Mouse (Mus musculus): ENCODE measurements around the gene Ngef. TPM values are rescaled to one million over a fixed set of nuclear protein-coding genes. Genes with fewer than 3 reads are reported as not detected.

The Ngef gene
- total and polyA plus RNA-seq, 3 experiments: 0.16 TPM; not detected in 2

GRCm38 (mm10) chr1:87527191-87527590 is 46.5 kb downstream of the Ngef start:
- peaks cover 33% of the 10 kb centered on the region for H3K27me3 ChIP-seq (ENCODE audit: insufficient read depth, low read length)
- no peak overlapping the region for H3K4me3 ChIP-seq (ENCODE audit: low read depth, low read length)
- H3K9me3 ChIP-seq (replicated peaks): no peaks in the 10 kb centered on the region
- no peak for TF ChIP-seq GATA1 (IDR thresholded peaks at IDR 0.05; ENCODE audit: borderline replicate concordance, low read length)
- TF ChIP-seq POLR2AphosphoS5 (IDR thresholded peaks at IDR 0.05; ENCODE audit: insufficient replicate concordance, low read depth, low read length): no peak
- no peak for TF ChIP-seq TAL1 (conservative IDR thresholded peaks at IDR 0.05; ENCODE audit: low read depth, low read length)
- TF ChIP-seq GATA2 (IDR thresholded peaks at IDR 0.05; ENCODE audit: borderline replicate concordance, low read depth, low read length): no peak
- no peak for ATAC-seq (ENCODE audit: extremely low read depth, insufficient number of reproducible peaks, low FRiP score, poor library complexity, severe bottlenecking)
- DNase-seq (ENCODE audit: low spot score): no peak
- H3K36me3 ChIP-seq (replicated peaks): no peaks in the 10 kb centered on the region
- H3K4me1 ChIP-seq (ENCODE audit: insufficient read depth, low read depth, low read length): no peaks in the 10 kb centered on the region

GRCm38 (mm10) chr1:87525041-87525440 is 48.6 kb downstream of the Ngef start:
- Histone ChIP-seq H3K4me3 (ENCODE audit: low read depth, low read length) (no peak overlapping the region), H3K9me3 (replicated peaks) (no peaks in the 10 kb centered on the region), H3K36me3 (replicated peaks) (no peaks in the 10 kb centered on the region), H3K27me3 (ENCODE audit: insufficient read depth, low read length) (peaks cover 32% of the 10 kb centered on the region), H3K4me1 (ENCODE audit: insufficient read depth, low read depth, low read length) (no peaks in the 10 kb centered on the region)
- TF ChIP-seq GATA2 (IDR thresholded peaks at IDR 0.05; ENCODE audit: borderline replicate concordance, low read depth, low read length) (no peak), TAL1 (conservative IDR thresholded peaks at IDR 0.05; ENCODE audit: low read depth, low read length) (no peak), CTCF (IDR thresholded peaks at IDR 0.05; ENCODE audit: low read depth, low read length) (no peak)
- ATAC-seq (ENCODE audit: extremely low read depth, insufficient number of reproducible peaks, low FRiP score, poor library complexity, severe bottlenecking): no peak
- DNase-seq (ENCODE audit: low spot score): no peak

GRCm38 (mm10) chr1:87521523-87521922 is 52.1 kb downstream of the Ngef start:
- DNase-seq (ENCODE audit: low spot score): no peak
- ATAC-seq (ENCODE audit: extremely low read depth, insufficient number of reproducible peaks, low FRiP score, poor library complexity, severe bottlenecking): no peak
- Histone ChIP-seq H3K36me3 (replicated peaks) (no peaks in the 10 kb centered on the region), H3K4me3 (ENCODE audit: low read depth, low read length) (no peak overlapping the region), H3K4me1 (ENCODE audit: insufficient read depth, low read depth, low read length) (no peaks in the 10 kb centered on the region), H3K9me3 (replicated peaks) (no peaks in the 10 kb centered on the region), H3K27me3 (ENCODE audit: insufficient read depth, low read length) (peaks cover 31% of the 10 kb centered on the region)
- TF ChIP-seq GATA2 (IDR thresholded peaks at IDR 0.05; ENCODE audit: borderline replicate concordance, low read depth, low read length) (no peak), GATA1 (IDR thresholded peaks at IDR 0.05; ENCODE audit: borderline replicate concordance, low read length) (no peak), CTCF (IDR thresholded peaks at IDR 0.05; ENCODE audit: low read depth, low read length) (no peak), TAL1 (conservative IDR thresholded peaks at IDR 0.05; ENCODE audit: low read depth, low read length) (no peak), POLR2AphosphoS5 (IDR thresholded peaks at IDR 0.05; ENCODE audit: insufficient replicate concordance, low read depth, low read length) (no peak)

- Histone ChIP-seq H3K36me3 (replicated peaks) (no peaks in the 10 kb centered on the region), H3K4me1 (ENCODE audit: insufficient read depth, low read depth, low read length) (no peaks in the 10 kb centered on the region), H3K4me3 (ENCODE audit: low read depth, low read length) (no peak overlapping the region), H3K9me3 (replicated peaks) (peaks cover 2% of the 10 kb centered on the region), H3K27me3 (ENCODE audit: insufficient read depth, low read length) (peaks cover 28% of the 10 kb centered on the region)
- TF ChIP-seq POLR2AphosphoS5 (IDR thresholded peaks at IDR 0.05; ENCODE audit: insufficient replicate concordance, low read depth, low read length): no peak
- TF ChIP-seq CTCF (IDR thresholded peaks at IDR 0.05; ENCODE audit: low read depth, low read length): no peak
- no peak for TF ChIP-seq GATA1 (IDR thresholded peaks at IDR 0.05; ENCODE audit: borderline replicate concordance, low read length)
- no peak for TF ChIP-seq GATA2 (IDR thresholded peaks at IDR 0.05; ENCODE audit: borderline replicate concordance, low read depth, low read length)
- TF ChIP-seq TAL1 (conservative IDR thresholded peaks at IDR 0.05; ENCODE audit: low read depth, low read length): no peak
- ATAC-seq (ENCODE audit: extremely low read depth, insufficient number of reproducible peaks, low FRiP score, poor library complexity, severe bottlenecking) (no peak), DNase-seq (ENCODE audit: low spot score) (no peak)
Observed at GRCm38 (mm10) chr1:87520467-87520866, 53.2 kb downstream of the Ngef start.

- DNase-seq (ENCODE audit: low spot score) (no peak), ATAC-seq (ENCODE audit: extremely low read depth, insufficient number of reproducible peaks, low FRiP score, poor library complexity, severe bottlenecking) (no peak)
- no peak for TF ChIP-seq POLR2AphosphoS5 (IDR thresholded peaks at IDR 0.05; ENCODE audit: insufficient replicate concordance, low read depth, low read length)
- TF ChIP-seq GATA1 (IDR thresholded peaks at IDR 0.05; ENCODE audit: borderline replicate concordance, low read length): no peak
- TF ChIP-seq CTCF (IDR thresholded peaks at IDR 0.05; ENCODE audit: low read depth, low read length): no peak
- no peak for TF ChIP-seq GATA2 (IDR thresholded peaks at IDR 0.05; ENCODE audit: borderline replicate concordance, low read depth, low read length)
- Histone ChIP-seq H3K4me1 (ENCODE audit: insufficient read depth, low read depth, low read length) (no peaks in the 10 kb centered on the region), H3K4me3 (ENCODE audit: low read depth, low read length) (no peak overlapping the region), H3K36me3 (replicated peaks) (no peaks in the 10 kb centered on the region), H3K27me3 (ENCODE audit: insufficient read depth, low read length) (peaks cover 22% of the 10 kb centered on the region), H3K9me3 (replicated peaks) (peaks cover 11% of the 10 kb centered on the region)
Observed at GRCm38 (mm10) chr1:87510845-87511244, 62.8 kb downstream of the Ngef start.

- Histone ChIP-seq H3K27me3 (ENCODE audit: insufficient read depth, low read length) (peaks cover 22% of the 10 kb centered on the region; the same call in 1 of the 2 replicates), H3K9me3 (replicated peaks) (peaks cover 9% of the 10 kb centered on the region), H3K4me1 (ENCODE audit: insufficient read depth, low read depth, low read length) (no peaks in the 10 kb centered on the region), H3K36me3 (replicated peaks) (no peaks in the 10 kb centered on the region), H3K4me3 (ENCODE audit: low read depth, low read length) (no peak overlapping the region)
- no peak for TF ChIP-seq POLR2AphosphoS5 (IDR thresholded peaks at IDR 0.05; ENCODE audit: insufficient replicate concordance, low read depth, low read length)
- TF ChIP-seq GATA2 (IDR thresholded peaks at IDR 0.05; ENCODE audit: borderline replicate concordance, low read depth, low read length): no peak
- TF ChIP-seq TAL1 (conservative IDR thresholded peaks at IDR 0.05; ENCODE audit: low read depth, low read length): no peak
- no peak for TF ChIP-seq GATA1 (IDR thresholded peaks at IDR 0.05; ENCODE audit: borderline replicate concordance, low read length)
- no peak for TF ChIP-seq CTCF (IDR thresholded peaks at IDR 0.05; ENCODE audit: low read depth, low read length)
- DNase-seq (ENCODE audit: low spot score): no peak
- ATAC-seq (ENCODE audit: extremely low read depth, insufficient number of reproducible peaks, low FRiP score, poor library complexity, severe bottlenecking): no peak
Observed at GRCm38 (mm10) chr1:87510166-87510691, 63.4 kb downstream of the Ngef start.
